Mouse (Mus musculus) liver, embryonic 16.5 days (tissue): ENCODE results near the gene Ecm2. TPM values are rescaled to one million over a fixed set of nuclear protein-coding genes. Genes with fewer than 3 reads are reported as not detected.
A peak's percentile ranks its signal among the peaks of the same experiment; 100 is the strongest.

Experiments used
- ATAC-seq: fragments of 200-750 bp; cut with Nextera tagmentation; 2 replicates; pipeline ENCODE4 v1.8.0; 2017; ENCODE audit warnings: low read depth, mild to moderate bottlenecking, moderate number of reproducible peaks, moderate library complexity
- H3K27ac ChIP-seq: fragments of 300-500 bp; sonication (generic); 2 replicates; pipeline ENCODE4 v1.5.1; 2014; ENCODE audit warnings: mild to moderate bottlenecking, low read length
- H3K27me3 ChIP-seq: fragments of 300-500 bp; sonication (generic); 2 replicates; pipeline ENCODE4 v1.6.1; 2014; ENCODE audit warnings: low read depth, low read length, mixed read lengths; ENCODE audit not compliant: control insufficient read depth, insufficient read depth
- H3K36me3 ChIP-seq: fragments of 300-500 bp; sonication (generic); 2 replicates; pipeline ENCODE4 v1.6.1; 2014; ENCODE audit warnings: mild to moderate bottlenecking; ENCODE audit not compliant: control insufficient read depth, insufficient read depth
- H3K4me1 ChIP-seq: fragments of 300-500 bp; sonication (generic); 2 replicates; pipeline ENCODE4 v1.6.1; 2014; ENCODE audit warnings: low read depth, low read length, mixed read lengths; ENCODE audit not compliant: control insufficient read depth
- H3K4me2 ChIP-seq: fragments of 300-500 bp; sonication (generic); 2 replicates; pipeline ENCODE4 v1.6.1; 2014; ENCODE audit warnings: low read depth, low read length, mixed read lengths
- H3K4me3 ChIP-seq: fragments of 300-500 bp; sonication (generic); 2 replicates; pipeline ENCODE4 v1.5.1; 2014; ENCODE audit warnings: low read depth, mild to moderate bottlenecking, low read length
- H3K9ac ChIP-seq: fragments of 300-500 bp; sonication (generic); 2 replicates; pipeline ENCODE4 v1.6.1; 2014; ENCODE audit warnings: low read depth, low read length
- H3K9me3 ChIP-seq: fragments of 300-500 bp; sonication (generic); replicated peaks from 2 replicates; pipeline ENCODE4 v1.6.1; 2016; ENCODE audit warnings: low read length; ENCODE audit not compliant: control insufficient read depth
- WGBS: fragments of 180-500 bp; shearing (Covaris S2); extraction: QIAGEN DNeasy Blood & Tissue Kit; methylation state at CpG from one replicate; pipeline ENCODE4 v1.1.7; 2014; ENCODE audit not compliant: insufficient replicate concordance; 5-methylcytosine and 5-hydroxymethylcytosine counted together
- polyA plus RNA-seq: library from polyadenylated mRNA; unstranded; fragments of >200 nt; fragmentation: Nextera tagmentation; extraction: Ambion mirVana; gene quantifications from 2 replicates; pipeline ENCODE4 v1.2.1, GENCODE M21; 2015

Ecm2 gene
- 0.36 and 0.38 TPM in 2 replicates for polyA plus RNA-seq

GRCm38 (mm10) chr13:49504510-49504909 is at the start of gene Ecm2:
Gene Ecm2 (plus strand): TSS chr13:49504810.
- H3K9me3 ChIP-seq: no peaks in the 10 kb centered on the region
- H3K9ac ChIP-seq: no peak within 1 kb of the TSS
- 61% methylated on average over 4 of the region's 4 CpGs for WGBS
- H3K4me2 ChIP-seq: no peak within 1 kb of the TSS
- H3K27me3 ChIP-seq: no peaks in the 10 kb centered on the region
- H3K36me3 ChIP-seq: no peaks in the 10 kb centered on the region
- ATAC-seq: no peak
- no peaks in the 10 kb centered on the region for H3K4me1 ChIP-seq
- no peak within 1 kb of the TSS for H3K27ac ChIP-seq
- H3K4me3 ChIP-seq: no peak within 1 kb of the TSS

- no peak for ATAC-seq
- H3K9ac ChIP-seq: no peak overlapping the region
- WGBS: 73% methylated on average over 4 of the region's 4 CpGs
- H3K4me1 ChIP-seq: no peaks in the 10 kb centered on the region
- H3K27me3 ChIP-seq: no peaks in the 10 kb centered on the region
- H3K4me2 ChIP-seq: no peak overlapping the region
- no peak overlapping the region for H3K4me3 ChIP-seq
- H3K27ac ChIP-seq: no peak overlapping the region
- no peaks in the 10 kb centered on the region for H3K9me3 ChIP-seq
- peaks cover 15% of the 10 kb centered on the region for H3K36me3 ChIP-seq
Observed at GRCm38 (mm10) chr13:49460276-49460675, 44.3 kb upstream of the Ecm2 start.

- no peak overlapping the region for H3K9ac ChIP-seq
- H3K27me3 ChIP-seq: no peaks in the 10 kb centered on the region
- peaks cover 15% of the 10 kb centered on the region for H3K36me3 ChIP-seq
- H3K4me2 ChIP-seq: no peak overlapping the region
- H3K27ac ChIP-seq: no peak overlapping the region
- H3K9me3 ChIP-seq: no peaks in the 10 kb centered on the region
- whole genome bisulfite sequencing: 71% methylated on average over 5 of the region's 5 CpGs
- no peak for ATAC-seq
- no peak overlapping the region for H3K4me3 ChIP-seq
- no peaks in the 10 kb centered on the region for H3K4me1 ChIP-seq
Observed at GRCm38 (mm10) chr13:49460692-49461414, 43.8 kb upstream of the Ecm2 start.

- Histone ChIP-seq H3K9ac (no peak overlapping the region), H3K4me2 (no peak overlapping the region), H3K4me1 (no peaks in the 10 kb centered on the region), H3K36me3 (peaks cover 15% of the 10 kb centered on the region), H3K27me3 (no peaks in the 10 kb centered on the region), H3K27ac (no peak overlapping the region), H3K4me3 (no peak overlapping the region), H3K9me3 (no peaks in the 10 kb centered on the region)
- WGBS: 82% methylated on average over 15 of the region's 15 CpGs
- no peak for ATAC-seq
Observed at GRCm38 (mm10) chr13:49461458-49462132, 43.0 kb upstream of the Ecm2 start.

- Histone ChIP-seq H3K4me2 (no peak overlapping the region), H3K9me3 (no peaks in the 10 kb centered on the region), H3K4me1 (no peaks in the 10 kb centered on the region; the same call in 1 of the 2 replicates), H3K9ac (no peak overlapping the region), H3K4me3 (no peak overlapping the region), H3K36me3 (peaks cover 15% of the 10 kb centered on the region), H3K27me3 (no peaks in the 10 kb centered on the region), H3K27ac (no peak overlapping the region)
- WGBS: 85% methylated on average over 2 of the region's 2 CpGs
- ATAC-seq: no peak
Observed at GRCm38 (mm10) chr13:49462921-49463320, 41.7 kb upstream of the Ecm2 start.

GRCm38 (mm10) chr13:49465875-49466274 is 38.7 kb upstream of the Ecm2 start:
- WGBS: 52% methylated on average over 4 of the region's 4 CpGs
- H3K27me3 ChIP-seq: no peaks in the 10 kb centered on the region
- no peak overlapping the region for H3K9ac ChIP-seq
- H3K27ac ChIP-seq: no peak overlapping the region; the same call in 1 of the 2 replicates
- H3K4me2 ChIP-seq: no peak overlapping the region
- H3K4me3 ChIP-seq: no peak overlapping the region
- ATAC-seq: peak; percentile 67
- no peaks in the 10 kb centered on the region for H3K9me3 ChIP-seq
- H3K36me3 ChIP-seq: peaks cover 15% of the 10 kb centered on the region
- H3K4me1 ChIP-seq: no peaks in the 10 kb centered on the region; the same call in 1 of the 2 replicates

- no peak for ATAC-seq
- H3K9ac ChIP-seq: no peak overlapping the region
- H3K9me3 ChIP-seq: no peaks in the 10 kb centered on the region
- H3K36me3 ChIP-seq: peaks cover 15% of the 10 kb centered on the region
- H3K4me3 ChIP-seq: no peak overlapping the region
- no peak overlapping the region for H3K27ac ChIP-seq
- H3K4me1 ChIP-seq: peaks cover 1% of the 10 kb centered on the region
- 73% methylated on average over 11 of the region's 11 CpGs for WGBS
- no peak overlapping the region for H3K4me2 ChIP-seq
- H3K27me3 ChIP-seq: no peaks in the 10 kb centered on the region
Observed at GRCm38 (mm10) chr13:49466393-49467075, 38.1 kb upstream of the Ecm2 start.

GRCm38 (mm10) chr13:49467585-49467984 is 37.0 kb upstream of the Ecm2 start:
- ATAC-seq: no peak
- H3K4me2 ChIP-seq: no peak overlapping the region
- H3K4me1 ChIP-seq: peaks cover 3% of the 10 kb centered on the region
- H3K9me3 ChIP-seq: no peaks in the 10 kb centered on the region
- no peak overlapping the region for H3K27ac ChIP-seq
- H3K4me3 ChIP-seq: no peak overlapping the region
- 54% methylated on average over 2 of the region's 2 CpGs for WGBS
- H3K9ac ChIP-seq: no peak overlapping the region
- peaks cover 8% of the 10 kb centered on the region for H3K36me3 ChIP-seq
- H3K27me3 ChIP-seq: no peaks in the 10 kb centered on the region

- WGBS: 80% methylated on average over 5 of the region's 5 CpGs
- no peaks in the 10 kb centered on the region for H3K9me3 ChIP-seq
Observed at GRCm38 (mm10) chr13:49469002-49469401, 35.6 kb upstream of the Ecm2 start.

More at GRCm38 (mm10) chr13:49469002-49469401, 35.6 kb upstream of the Ecm2 start:
- peaks cover 3% of the 10 kb centered on the region; the same call in 1 of the 2 replicates for H3K36me3 ChIP-seq
- H3K9ac ChIP-seq: no peak overlapping the region
- ATAC-seq: no peak
- H3K4me1 ChIP-seq: peaks cover 3% of the 10 kb centered on the region
- H3K4me3 ChIP-seq: no peak overlapping the region
- H3K27ac ChIP-seq: no peak overlapping the region
- no peaks in the 10 kb centered on the region for H3K27me3 ChIP-seq
- H3K4me2 ChIP-seq: no peak overlapping the region
